Mouse (Mus musculus) neural tube, embryonic 15.5 days (tissue): Measurements from ENCODE around the gene Slc12a5. TPM values are rescaled to one million over a fixed set of nuclear protein-coding genes. Genes with fewer than 3 reads are reported as not detected.

Source experiments
- ATAC-seq: fragments of 200-750 bp; cut with Nextera tagmentation; 2 replicates; pipeline ENCODE4 v1.8.0; 2017; ENCODE audit warnings: mild to moderate bottlenecking, moderate TSS enrichment, moderate library complexity; ENCODE audit not compliant: low FRiP score
- H3K27ac ChIP-seq: fragments of 300-500 bp; sonication (generic); replicated peaks from 2 replicates; pipeline ENCODE4 v1.5.1; 2015; ENCODE audit warnings: mild to moderate bottlenecking, inconsistent platforms
- H3K27me3 ChIP-seq: fragments of 300-500 bp; sonication (generic); replicated peaks from 2 replicates; pipeline ENCODE4 v1.6.1; 2015; ENCODE audit warnings: inconsistent platforms
- H3K36me3 ChIP-seq: fragments of 300-500 bp; sonication (generic); 2 replicates; pipeline ENCODE4 v1.6.1; 2015; ENCODE audit warnings: inconsistent platforms
- H3K4me1 ChIP-seq: fragments of 300-500 bp; sonication (generic); 2 replicates; pipeline ENCODE4 v1.6.1; 2015; ENCODE audit warnings: inconsistent platforms
- H3K4me2 ChIP-seq: fragments of 300-500 bp; sonication (generic); 2 replicates; pipeline ENCODE4 v1.6.1; 2015; ENCODE audit warnings: inconsistent platforms, mild to moderate bottlenecking, moderate library complexity
- H3K4me3 ChIP-seq: fragments of 300-500 bp; sonication (generic); replicated peaks from 2 replicates; pipeline ENCODE4 v1.5.1; 2015; ENCODE audit warnings: mild to moderate bottlenecking, inconsistent platforms
- H3K9ac ChIP-seq: fragments of 300-500 bp; sonication (generic); replicated peaks from 2 replicates; pipeline ENCODE4 v1.6.1; 2015; ENCODE audit warnings: mild to moderate bottlenecking, inconsistent platforms
- H3K9me3 ChIP-seq: fragments of 300-500 bp; sonication (generic); replicated peaks from 2 replicates; pipeline ENCODE4 v1.6.1; 2016; ENCODE audit warnings: inconsistent platforms
- WGBS: fragments of 180-500 bp; shearing (Covaris S2); methylation state at CpG from one replicate; pipeline ENCODE4 v1.1.7; 2015; ENCODE audit warnings: mixed read lengths; 5-methylcytosine and 5-hydroxymethylcytosine counted together
- polyA plus RNA-seq: library from polyadenylated mRNA; unstranded; fragments of >200 nt; fragmentation: Nextera tagmentation; extraction: Ambion mirVana; gene quantifications from 2 replicates; pipeline ENCODE4 v1.2.1, GENCODE M21; 2015

Gene Slc12a5
- polyA plus RNA-seq, 1 experiment from 2014 or later = 61.8 TPM

- Histone ChIP-seq H3K4me2 (peak overlapping the region; percentile 67), H3K4me1 (peaks cover 34% of the 10 kb centered on the region), H3K9ac (no peak overlapping the region), H3K9me3 (no peaks in the 10 kb centered on the region), H3K27me3 (no peaks in the 10 kb centered on the region), H3K27ac (peak overlapping the region; percentile 78), H3K36me3 (no peaks in the 10 kb centered on the region), H3K4me3 (peak overlapping the region; percentile 84)
- ATAC-seq = no peak
- 6% methylated on average over 5 of the region's 5 CpGs for WGBS
These were observed 74.4 kb downstream of the Slc12a5 start for GRCm38 (mm10) chr2:165035058-165035431.

DNA sequence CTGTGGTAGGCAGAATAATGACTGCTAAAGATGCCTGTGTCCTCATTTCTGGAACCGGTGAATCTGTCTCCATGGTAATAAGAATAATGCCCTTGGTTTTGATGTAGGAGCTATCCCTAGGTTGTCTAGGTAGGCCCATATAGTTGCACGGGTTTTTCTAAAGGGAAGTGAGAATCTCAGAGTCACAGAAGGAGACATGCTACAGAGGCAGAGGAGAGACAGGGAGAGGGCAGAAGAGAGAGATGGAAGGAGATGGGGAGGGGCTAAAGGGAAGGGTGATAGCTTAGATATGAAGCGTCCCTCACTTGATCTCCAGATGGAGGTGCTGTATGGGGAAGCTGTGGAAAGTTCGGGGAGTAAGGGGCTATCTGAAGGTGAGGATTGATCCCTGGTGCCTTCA, 76.8 kb downstream of the Slc12a5 start:
- Histone ChIP-seq H3K36me3 (no peaks in the 10 kb centered on the region), H3K27ac (no peak overlapping the region), H3K27me3 (no peaks in the 10 kb centered on the region), H3K4me1 (peaks cover 19% of the 10 kb centered on the region), H3K9me3 (no peaks in the 10 kb centered on the region), H3K4me3 (no peak overlapping the region), H3K9ac (no peak overlapping the region), H3K4me2 (no peak overlapping the region)
- ATAC-seq = no peak
- WGBS = 64% methylated on average over 4 of the region's 4 CpGs

- H3K4me3 ChIP-seq = no peak overlapping the region
These were observed 81.5 kb downstream of the Slc12a5 start for GRCm38 (mm10) chr2:165042126-165042525.

DNA sequence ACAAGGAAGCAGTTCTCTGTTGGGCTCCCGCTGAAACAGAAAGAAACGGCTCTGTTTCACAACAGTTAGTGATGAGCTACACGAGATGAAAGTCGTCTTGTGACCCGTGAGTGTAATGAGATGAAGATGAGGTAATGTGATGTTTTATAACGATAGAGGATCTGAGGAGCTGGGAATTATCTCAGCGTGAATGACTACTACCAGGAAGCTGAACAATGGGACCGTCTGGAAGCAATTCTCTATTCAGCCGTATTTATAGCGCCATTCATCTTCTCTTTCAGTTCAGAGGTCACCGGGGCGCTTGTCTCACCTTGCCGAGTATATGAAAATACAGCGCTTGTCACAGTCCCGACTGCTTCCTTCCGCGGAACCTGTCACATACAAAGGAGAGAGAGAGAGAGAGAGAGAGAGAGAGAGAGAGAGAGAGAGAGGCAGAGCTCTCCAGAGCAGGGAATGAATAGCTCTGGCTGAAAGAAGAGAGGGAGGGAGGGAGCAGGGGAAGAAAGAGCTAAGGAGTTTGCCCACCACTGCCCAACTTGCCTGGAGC, 82.6 kb downstream of the Slc12a5 start:
- peak overlapping the region; percentile 17; the same call in 1 of the 2 replicates for H3K4me3 ChIP-seq
- under 1% methylated on average over 17 of the region's 17 CpGs for WGBS
- peak overlapping the region; percentile 52 for H3K4me2 ChIP-seq
- no peaks in the 10 kb centered on the region for H3K27me3 ChIP-seq
- H3K9ac ChIP-seq = peak overlapping the region; percentile 38
- no peaks in the 10 kb centered on the region for H3K36me3 ChIP-seq
- no peaks in the 10 kb centered on the region for H3K9me3 ChIP-seq
- H3K4me1 ChIP-seq = peaks cover 17% of the 10 kb centered on the region
- ATAC-seq = peak; percentile 66
- H3K27ac ChIP-seq = peak overlapping the region; percentile 79

More at GRCm38 (mm10) chr2:165042126-165042525, 81.5 kb downstream of the Slc12a5 start:
- H3K4me1 ChIP-seq = peaks cover 17% of the 10 kb centered on the region
- 72% methylated on average over 5 of the region's 5 CpGs for WGBS
- H3K36me3 ChIP-seq = no peaks in the 10 kb centered on the region
- H3K9me3 ChIP-seq = no peaks in the 10 kb centered on the region
- H3K4me2 ChIP-seq = no peak overlapping the region
- H3K27me3 ChIP-seq = no peaks in the 10 kb centered on the region
- H3K27ac ChIP-seq = no peak overlapping the region
- ATAC-seq = no peak
- H3K9ac ChIP-seq = no peak overlapping the region

DNA sequence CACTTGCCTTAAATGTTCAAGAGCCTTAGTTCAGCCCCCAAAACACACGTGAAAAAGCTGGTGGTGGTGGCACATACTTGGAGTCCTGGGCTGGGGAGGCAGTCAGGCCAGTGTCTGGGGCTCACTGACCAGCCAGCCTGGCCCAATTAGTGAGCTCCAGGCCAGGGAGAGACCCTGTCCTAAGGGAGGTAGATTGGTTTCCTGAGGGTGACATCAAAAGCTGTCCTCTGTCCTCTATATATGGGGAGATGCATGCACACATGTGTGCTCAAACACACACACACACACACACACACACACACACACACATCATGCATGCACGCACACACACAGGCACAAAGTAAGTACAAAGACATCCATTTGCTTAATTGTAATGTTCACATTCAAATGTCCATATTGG, 83.1 kb downstream of the Slc12a5 start:
- ATAC-seq = 0 out of 2 replicates have a peak, but pooled peaks have one; percentile 23
- Histone ChIP-seq H3K4me1 (peaks cover 17% of the 10 kb centered on the region), H3K36me3 (no peaks in the 10 kb centered on the region), H3K9ac (no peak overlapping the region; the same call in 1 of the 2 replicates), H3K4me3 (no peak overlapping the region), H3K27ac (peak overlapping the region; percentile 79), H3K9me3 (no peaks in the 10 kb centered on the region), H3K4me2 (peak overlapping the region; percentile 52), H3K27me3 (no peaks in the 10 kb centered on the region)
- WGBS = 35% methylated on average over 2 of the region's 2 CpGs

DNA sequence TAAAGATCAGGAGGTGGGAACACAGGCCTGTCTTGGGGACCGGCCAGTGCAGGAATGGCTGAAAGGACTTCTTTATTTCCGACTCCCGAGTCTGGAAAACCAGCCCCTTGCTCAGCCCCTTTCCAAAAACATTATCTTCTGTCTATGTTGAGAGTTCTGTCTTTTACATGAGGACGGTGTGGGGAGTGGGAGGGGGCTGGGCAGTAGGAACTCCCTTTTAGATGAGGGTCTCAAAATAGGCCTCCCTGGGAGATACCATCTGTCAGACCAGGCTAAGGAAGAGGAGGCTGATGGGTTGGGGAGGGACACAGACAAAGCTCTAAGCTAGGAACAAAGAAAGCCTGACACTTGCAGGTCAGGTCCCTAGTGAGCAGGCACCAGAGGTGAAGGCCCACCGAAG, 88.4 kb downstream of the Slc12a5 start:
- Histone ChIP-seq H3K36me3 (no peaks in the 10 kb centered on the region), H3K4me1 (peaks cover under 1% of the 10 kb centered on the region; the same call in 1 of the 2 replicates), H3K4me2 (no peak overlapping the region), H3K9me3 (no peaks in the 10 kb centered on the region), H3K27me3 (no peaks in the 10 kb centered on the region), H3K9ac (no peak overlapping the region), H3K4me3 (no peak overlapping the region), H3K27ac (no peak overlapping the region)
- no peak for ATAC-seq
- WGBS = 58% methylated on average over 5 of the region's 5 CpGs

Other genes with a start within 250 kb of the Slc12a5 start
- gene Spint5, start 245.5 kb upstream of the Slc12a5 start, polyA plus RNA-seq = not detected in 2 replicates
- gene Wfdc3, start 214.9 kb upstream of the Slc12a5 start, polyA plus RNA-seq = 1.1 and 1.3 TPM in 2 replicates
- gene Dnttip1, start 214.8 kb upstream of the Slc12a5 start, polyA plus RNA-seq = 51.0 and 56.4 TPM in 2 replicates
- gene Ube2c, start 190.9 kb upstream of the Slc12a5 start, polyA plus RNA-seq = 42.8 and 134 TPM in 2 replicates
- gene Tnnc2, start 180.8 kb upstream of the Slc12a5 start, polyA plus RNA-seq = 27.5 and 55.6 TPM in 2 replicates
- 41.3 and 46.6 TPM in 2 replicates for gene Snx21, start 175.0 kb upstream of the Slc12a5 start, polyA plus RNA-seq
- 24.1 and 26.4 TPM in 2 replicates for gene Acot8, start 155.9 kb upstream of the Slc12a5 start, polyA plus RNA-seq
- gene Zswim3, start 155.7 kb upstream of the Slc12a5 start, polyA plus RNA-seq = 14.9 and 16.2 TPM in 2 replicates
- gene Zswim1, start 138.1 kb upstream of the Slc12a5 start, polyA plus RNA-seq = 23.7 and 25.4 TPM in 2 replicates
- gene Spata25, start 132.3 kb upstream of the Slc12a5 start, polyA plus RNA-seq = not detected in 2 replicates
- 99.9 and 113 TPM in 2 replicates for gene Ctsa, start 127.9 kb upstream of the Slc12a5 start, polyA plus RNA-seq
- 6.8 and 7.1 TPM in 2 replicates for gene Neurl2, start 127.3 kb upstream of the Slc12a5 start, polyA plus RNA-seq
- 117 and 192 TPM in 2 replicates for gene Pltp, start 103.1 kb upstream of the Slc12a5 start, polyA plus RNA-seq
- gene Pcif1, start 81.5 kb upstream of the Slc12a5 start, polyA plus RNA-seq = 79.9 and 85.2 TPM in 2 replicates
- 13.3 and 13.8 TPM in 2 replicates for gene Zfp335, start 49.0 kb upstream of the Slc12a5 start, polyA plus RNA-seq
- gene Mmp9, start 20.0 kb upstream of the Slc12a5 start, polyA plus RNA-seq = 23.8 and 25.6 TPM in 2 replicates
- gene Ncoa5, start 74.1 kb downstream of the Slc12a5 start, polyA plus RNA-seq = 85.1 TPM in 2 replicates
- 6.9 and 11.0 TPM in 2 replicates for gene Cd40, start 94.8 kb downstream of the Slc12a5 start, polyA plus RNA-seq
- gene 1700025C18Rik, start 129.9 kb downstream of the Slc12a5 start, polyA plus RNA-seq = not detected in 2 replicates